Mouse (Mus musculus) gastrocnemius, postnatal 25 days (tissue): ENCODE data around the gene Fcgrt. TPM values are rescaled to one million over a fixed set of nuclear protein-coding genes. Genes with fewer than 3 reads are reported as not detected.
A peak's percentile ranks its signal among the peaks of the same experiment; 100 is the strongest.
"Not testable (repeated sequence)": the region's sequence is repeated elsewhere in the genome, so short reads cannot be mapped to it uniquely, and the experiment has no call there.

Experiments
- DNase-seq: peaks from one replicate; pipeline ENCODE4 v3.0.0; 2022
- long read RNA-seq, 2 experiments: library from polyadenylated mRNA; stranded (forward); transcript quantifications; one replicate each; pipeline ENCODE4 v2.0.0; 2021
- total RNA-seq, 2 experiments: library from RNA; stranded (reverse); gene quantifications; 1 replicate in 1 of 2; 2 replicates in 1 of 2; pipeline ENCODE4 v1.2.3; 2021

Gene Fcgrt
- total RNA-seq: 10 to 100 TPM; 40.3 to 54.5 TPM
- long read RNA-seq, experiment 1, transcript Fcgrt-205 (2 exons, 595 nt): minor isoform, 5 of 47 reads
- long read RNA-seq, experiment 1, transcript Fcgrt-201 (7 exons, 1,770 nt): major isoform, 31 of 47 reads
- long read RNA-seq, experiment 1, partial matches to known transcripts: 6 of 47 reads
- long read RNA-seq, experiment 1, other reads (novel, unspliced or antisense): 2 of 47 reads
- long read RNA-seq, experiment 2, transcript Fcgrt-203 (7 exons, 1,602 nt): minor isoform, 17 of 109 reads
- long read RNA-seq, experiment 2, transcript Fcgrt-201 (7 exons, 1,770 nt): major isoform, 69 of 109 reads
- long read RNA-seq, experiment 2, transcript Fcgrt-205 (2 exons, 595 nt): minor isoform, 9 of 109 reads
- long read RNA-seq, experiment 2, partial matches to known transcripts: 12 of 109 reads
- long read RNA-seq, experiment 2, other reads (novel, unspliced or antisense): 2 of 109 reads

GRCm38 (mm10) chr7:45103652-45104180 is at the start of gene Fcgrt:
Gene Fcgrt, minus strand, starts transcription at chr7:45103851.
- peak; percentile 96 for DNase-seq

- not testable (repeated sequence) for DNase-seq
These were observed 49.4 kb upstream of the Fcgrt start for GRCm38 (mm10) chr7:45153052-45153451.

GRCm38 (mm10) chr7:45151303-45151702 is 47.7 kb upstream of the Fcgrt start:
- DNase-seq: peak; percentile 59

- no peak for DNase-seq
These were observed 46.7 kb upstream of the Fcgrt start for GRCm38 (mm10) chr7:45150321-45150720.

GRCm38 (mm10) chr7:45149545-45149944 is 45.9 kb upstream of the Fcgrt start:
- peak; percentile 50 for DNase-seq

GRCm38 (mm10) chr7:45148534-45149098 is 45.0 kb upstream of the Fcgrt start:
- no peak for DNase-seq

- no peak for DNase-seq
These were observed 44.2 kb upstream of the Fcgrt start for GRCm38 (mm10) chr7:45147899-45148298.

- DNase-seq: no peak
These were observed 43.6 kb upstream of the Fcgrt start for GRCm38 (mm10) chr7:45147267-45147666.

GRCm38 (mm10) chr7:45145460-45145859 is 41.8 kb upstream of the Fcgrt start:
- no peak for DNase-seq

- DNase-seq: peak; percentile 47
These were observed 40.9 kb upstream of the Fcgrt start for GRCm38 (mm10) chr7:45144368-45145174.

- no peak for DNase-seq
These were observed 38.3 kb upstream of the Fcgrt start for GRCm38 (mm10) chr7:45141914-45142313.

- DNase-seq: no peak
These were observed 37.7 kb upstream of the Fcgrt start for GRCm38 (mm10) chr7:45141319-45141718.

- no peak for DNase-seq
These were observed 36.5 kb upstream of the Fcgrt start for GRCm38 (mm10) chr7:45139904-45140723.

GRCm38 (mm10) chr7:45138403-45138802 is 34.8 kb upstream of the Fcgrt start:
- no peak for DNase-seq

GRCm38 (mm10) chr7:45137171-45138006 is 33.7 kb upstream of the Fcgrt start:
- DNase-seq: no peak

GRCm38 (mm10) chr7:45135993-45136567 is 32.4 kb upstream of the Fcgrt start, which contains the start of the genes Gm45713 and Flt3l:
Gene Gm45713, minus strand, starts transcription at chr7:45136231.
Gene Flt3l, minus strand, starts transcription at chr7:45136432.
- DNase-seq: peak; percentile 88

- no peak for DNase-seq
These were observed 31.7 kb upstream of the Fcgrt start for GRCm38 (mm10) chr7:45135370-45135769.

- no peak for DNase-seq
These were observed 30.9 kb upstream of the Fcgrt start for GRCm38 (mm10) chr7:45134544-45135026.

GRCm38 (mm10) chr7:45133446-45134159 is 30.0 kb upstream of the Fcgrt start:
- no peak for DNase-seq
